10 mouse cellular contexts compared by ENCODE assay signal in genomic region chr7:44925468-44925867, GRCm38 (mm10). TPM values are rescaled to one million over a fixed set of nuclear protein-coding genes. Genes with fewer than 3 reads are reported as not detected.
DNase-seq lines count a peak whose midpoint lies in the region; ATAC-seq and TF ChIP-seq lines count a peak whose summit lies in the region.
"Had no signal": no experiment of that assay in that cellular context is flagged by ENCODE, and none has a peak within 500 bp of the region (broad histone marks: within the 10 kb centered on the region; RNA-seq: fewer than 3 reads in every experiment).

No protein-coding gene starts in this region.

- no peak for ATAC-seq in limb, embryonic 11.5 days (ENCODE audit: insufficient number of reproducible peaks, low FRiP score, low TSS enrichment, low read depth)
- no peak for ATAC-seq in lung, embryonic 14.5 days (ENCODE audit: insufficient read depth)
- ATAC-seq: forebrain, embryonic 13.5 days had no signal

- H3K36me3 ChIP-seq in limb, embryonic 11.5 days (ENCODE audit: control insufficient read depth, insufficient read depth, low read length): peaks cover 2% of the 10 kb centered on the region; the same call in 1 of the 2 replicates
- peaks cover 60% of the 10 kb centered on the region for H3K36me3 ChIP-seq in limb, embryonic 10.5 days
- H3K36me3 ChIP-seq in lung, embryonic 14.5 days (ENCODE audit: insufficient read depth): peaks cover 43% of the 10 kb centered on the region

- TF ChIP-seq CTCF in lung, embryonic 14.5 days (IDR thresholded peaks at IDR 0.05; ENCODE audit: low read depth): peak; percentile 65

- H3K9ac ChIP-seq in limb, embryonic 11.5 days (ENCODE audit: low read length): no peak overlapping the region
- H3K9ac ChIP-seq in lung, embryonic 14.5 days: no peak overlapping the region
- H3K9ac ChIP-seq: forebrain, embryonic 13.5 days had no signal

- H3K4me2 ChIP-seq in limb, embryonic 11.5 days (ENCODE audit: low read depth, severe bottlenecking): no peak overlapping the region
- no peak overlapping the region for H3K4me2 ChIP-seq in lung, embryonic 14.5 days
- H3K4me2 ChIP-seq: forebrain, embryonic 13.5 days had no signal

- peak; percentile 52 for DNase-seq in adrenal gland, postnatal 14 days
- DNase-seq in adrenal gland, postnatal 10 days: no peak
- DNase-seq in limb, embryonic 11.5 days (ENCODE audit: low spot score): peak; percentile 42
- DNase-seq in limb, embryonic 10.5 days (ENCODE audit: low spot score): no peak
- peak; percentile 73 for DNase-seq in brain, adult 2 months (ENCODE audit: low read depth, low spot score)
- DNase-seq in lung, embryonic 14.5 days: peak; percentile 41
- DNase-seq in ovary, postnatal 14 days (ENCODE audit: low spot score): no peak
- DNase-seq in neural tube, embryonic 10.5 days (ENCODE audit: extremely low spot score, low spot score): no peak
- DNase-seq: right cerebral cortex, postnatal 14 days had no signal

- H3K27me3 ChIP-seq in limb, embryonic 11.5 days (ENCODE audit: control insufficient read depth, insufficient read depth, low read length): no peaks in the 10 kb centered on the region
- no peaks in the 10 kb centered on the region for H3K27me3 ChIP-seq in limb, embryonic 10.5 days (ENCODE audit: low read depth, poor library complexity, severe bottlenecking)
- no peaks in the 10 kb centered on the region for H3K27me3 ChIP-seq in lung, embryonic 14.5 days (ENCODE audit: insufficient read depth, low read length)
- H3K27me3 ChIP-seq: forebrain, embryonic 13.5 days had no signal

- H3K9me3 ChIP-seq in limb, embryonic 11.5 days (ENCODE audit: control insufficient read depth, low read length): no peaks in the 10 kb centered on the region
- H3K9me3 ChIP-seq in limb, embryonic 10.5 days (replicated peaks): no peaks in the 10 kb centered on the region
- no peaks in the 10 kb centered on the region for H3K9me3 ChIP-seq in lung, embryonic 14.5 days (ENCODE audit: low read depth, low read length)
- H3K9me3 ChIP-seq: forebrain, embryonic 13.5 days had no signal

- WGBS in limb, embryonic 11.5 days: 77% methylated on average over 3 of the region's 3 CpGs
- 80% methylated on average over 3 of the region's 3 CpGs for WGBS in limb, embryonic 10.5 days
- WGBS in lung, embryonic 14.5 days: 71% methylated on average over 3 of the region's 3 CpGs

- peaks cover 10% of the 10 kb centered on the region; the same call in 1 of the 2 replicates for H3K4me1 ChIP-seq in limb, embryonic 11.5 days (ENCODE audit: control insufficient read depth, insufficient read depth, low read length)
- H3K4me1 ChIP-seq in limb, embryonic 10.5 days: peaks cover 17% of the 10 kb centered on the region
- H3K4me1 ChIP-seq in lung, embryonic 14.5 days (ENCODE audit: insufficient read depth): peaks cover 13% of the 10 kb centered on the region; the same call in 1 of the 2 replicates

- H3K4me3 ChIP-seq in limb, embryonic 11.5 days (ENCODE audit: low read depth, low read length): no peak overlapping the region
- no peak overlapping the region for H3K4me3 ChIP-seq in limb, embryonic 10.5 days
- H3K4me3 ChIP-seq in lung, embryonic 14.5 days (ENCODE audit: low read depth, low read length): no peak overlapping the region
- H3K4me3 ChIP-seq: forebrain, embryonic 13.5 days had no signal

- no peak overlapping the region for H3K27ac ChIP-seq in limb, embryonic 11.5 days (replicated peaks; ENCODE audit: low read depth, low read length)
- H3K27ac ChIP-seq in limb, embryonic 10.5 days: no peak overlapping the region
- H3K27ac ChIP-seq in lung, embryonic 14.5 days (ENCODE audit: low read depth): no peak overlapping the region
- H3K27ac ChIP-seq: forebrain, embryonic 13.5 days had no signal

RNA-seq across cellular contexts. Expression of gene Ap2a1, which starts 3.8 kb away (rescaled TPM):
- 81.2 and 83.2 TPM in 2 replicates for total RNA-seq in adrenal gland, postnatal 14 days (2021)
- 10 to 100 TPM; 83.6 to 93.2 TPM for total RNA-seq in adrenal gland, postnatal 10 days (2021)
- 77.0 and 78.8 TPM in 2 replicates for polyA plus RNA-seq in limb, embryonic 11.5 days (2014; fragmentation: Nextera tagmentation; extraction: Ambion mirVana)
- polyA plus RNA-seq in limb, embryonic 10.5 days (2016; fragmentation: Nextera tagmentation; extraction: Ambion mirVana): 78.7 and 85.3 TPM in 2 replicates
- 73.6 and 83.2 TPM in 2 replicates for polyA plus RNA-seq in lung, embryonic 14.5 days (2014; fragmentation: Nextera tagmentation; extraction: Ambion mirVana)

RNA-seq across cellular contexts. Expression of gene Tsks, which starts 17.5 kb away (rescaled TPM):
- total RNA-seq in adrenal gland, postnatal 14 days (2021): not detected in 2 replicates
- total RNA-seq in adrenal gland, postnatal 10 days (2021): not detected
- polyA plus RNA-seq in limb, embryonic 11.5 days (2014; fragmentation: Nextera tagmentation; extraction: Ambion mirVana): 0.13 TPM in 1 of 2 replicates, not detected in the other
- 0.14 and 0.18 TPM in 2 replicates for polyA plus RNA-seq in limb, embryonic 10.5 days (2016; fragmentation: Nextera tagmentation; extraction: Ambion mirVana)
- polyA plus RNA-seq in lung, embryonic 14.5 days (2014; fragmentation: Nextera tagmentation; extraction: Ambion mirVana): 0.11 and 0.14 TPM in 2 replicates
- polyA plus RNA-seq: forebrain, embryonic 13.5 days had no signal

RNA-seq across cellular contexts. Expression of gene Fuz, which starts 29.6 kb away (rescaled TPM):
- total RNA-seq in adrenal gland, postnatal 14 days (2021): 23.5 and 24.8 TPM in 2 replicates
- 10 to 100 TPM; 19.5 to 24.8 TPM for total RNA-seq in adrenal gland, postnatal 10 days (2021)
- polyA plus RNA-seq in limb, embryonic 11.5 days (2014; fragmentation: Nextera tagmentation; extraction: Ambion mirVana): 14.8 and 16.0 TPM in 2 replicates
- polyA plus RNA-seq in limb, embryonic 10.5 days (2016; fragmentation: Nextera tagmentation; extraction: Ambion mirVana): 14.8 and 20.0 TPM in 2 replicates
- 17.7 and 19.1 TPM in 2 replicates for polyA plus RNA-seq in lung, embryonic 14.5 days (2014; fragmentation: Nextera tagmentation; extraction: Ambion mirVana)

RNA-seq across cellular contexts. Expression of gene Med25, which starts 33.0 kb away (rescaled TPM):
- 75.3 and 87.2 TPM in 2 replicates for total RNA-seq in adrenal gland, postnatal 14 days (2021)
- total RNA-seq in adrenal gland, postnatal 10 days (2021): 10 to 100 TPM; 73.7 to 83.7 TPM
- polyA plus RNA-seq in limb, embryonic 11.5 days (2014; fragmentation: Nextera tagmentation; extraction: Ambion mirVana): 79.2 and 80.5 TPM in 2 replicates
- polyA plus RNA-seq in limb, embryonic 10.5 days (2016; fragmentation: Nextera tagmentation; extraction: Ambion mirVana): 140 and 145 TPM in 2 replicates
- polyA plus RNA-seq in lung, embryonic 14.5 days (2014; fragmentation: Nextera tagmentation; extraction: Ambion mirVana): 77.9 and 79.5 TPM in 2 replicates

RNA-seq across cellular contexts. Expression of gene Cpt1c, which starts 49.2 kb away (rescaled TPM):
- 9.6 and 12.4 TPM in 2 replicates for total RNA-seq in adrenal gland, postnatal 14 days (2021)
- 10 to 100 TPM in 1 of 2 experiments, 1 to 10 TPM in 1; 9.8 to 15.3 TPM for total RNA-seq in adrenal gland, postnatal 10 days (2021)
- polyA plus RNA-seq in limb, embryonic 11.5 days (2014; fragmentation: Nextera tagmentation; extraction: Ambion mirVana): 17.5 and 22.1 TPM in 2 replicates
- polyA plus RNA-seq in limb, embryonic 10.5 days (2016; fragmentation: Nextera tagmentation; extraction: Ambion mirVana): 11.4 and 18.8 TPM in 2 replicates
- polyA plus RNA-seq in lung, embryonic 14.5 days (2014; fragmentation: Nextera tagmentation; extraction: Ambion mirVana): 14.9 and 15.5 TPM in 2 replicates

Comparison
In these comparisons a context has a peak if more than half of its experiments do, and no peak if none do; other contexts are left out.
1. DNase-seq: peak in adrenal gland, postnatal 14 days (single experiment), limb, embryonic 11.5 days (single experiment), brain, adult 2 months (single experiment) and lung, embryonic 14.5 days (single experiment); none in adrenal gland, postnatal 10 days (single experiment), limb, embryonic 10.5 days (single experiment), ovary, postnatal 14 days (single experiment) and neural tube, embryonic 10.5 days (single experiment).